8 mouse cellular contexts compared by ENCODE assay signal in genomic region chr2:103445776-103446175, GRCm38 (mm10). TPM values are rescaled to one million over a fixed set of nuclear protein-coding genes. Genes with fewer than 3 reads are reported as not detected.
DNase-seq lines count a peak whose midpoint lies in the region; ATAC-seq and TF ChIP-seq lines count a peak whose summit lies in the region.
"Had no signal": no experiment of that assay in that cellular context is flagged by ENCODE, and none has a peak within 500 bp of the region (broad histone marks: within the 10 kb centered on the region; RNA-seq: fewer than 3 reads in every experiment).

No protein-coding gene starts in this region.

- peak; percentile 69 for DNase-seq in kidney, adult 2 months
- DNase-seq in MN1 (ENCODE audit: low spot score): peak; percentile 52
- DNase-seq in cerebellum, adult 8-10 months: peak; percentile 32
- DNase-seq in heart, postnatal 14 days: peak; percentile 16 to 48
- no peak for DNase-seq in liver, embryonic 11.5 days (ENCODE audit: low spot score)
- DNase-seq in retina, postnatal 1 day: peak; percentile 70

- no peaks in the 10 kb centered on the region for H3K27me3 ChIP-seq in kidney, adult 2 months (replicated peaks; ENCODE audit: control insufficient read depth, insufficient read depth, low read length)
- H3K27me3 ChIP-seq in kidney, embryonic 15.5 days: peaks cover 8% of the 10 kb centered on the region; the same call in 1 of the 2 replicates
- H3K27me3 ChIP-seq in liver, embryonic 11.5 days (replicated peaks; ENCODE audit: control insufficient read depth, insufficient read depth, low read length): no peaks in the 10 kb centered on the region; the same call in 1 of the 2 replicates
- H3K27me3 ChIP-seq: midbrain, embryonic 12.5 days had no signal

- H3K4me1 ChIP-seq in kidney, adult 2 months (ENCODE audit: control insufficient read depth, insufficient read depth, low read length): no peaks in the 10 kb centered on the region
- H3K4me1 ChIP-seq in kidney, embryonic 15.5 days: peaks cover 7% of the 10 kb centered on the region; the same call in 1 of the 2 replicates
- no peaks in the 10 kb centered on the region for H3K4me1 ChIP-seq in liver, embryonic 11.5 days (replicated peaks; ENCODE audit: control insufficient read depth, insufficient read depth, low read length)
- H3K4me1 ChIP-seq: midbrain, embryonic 12.5 days had no signal

- H3K4me2 ChIP-seq in kidney, embryonic 15.5 days: no peak overlapping the region
- H3K4me2 ChIP-seq in liver, embryonic 11.5 days: no peak overlapping the region
- H3K4me2 ChIP-seq: midbrain, embryonic 12.5 days had no signal

- WGBS in kidney, adult 2 months: 61% methylated on average over 6 of the region's 6 CpGs
- 69% methylated on average over 6 of the region's 6 CpGs for whole genome bisulfite sequencing in kidney, embryonic 15.5 days
- 46% methylated on average over 6 of the region's 6 CpGs for WGBS in liver, embryonic 11.5 days

- TF ChIP-seq CTCF in kidney, adult 2 months (conservative IDR thresholded peaks at IDR 0.05; ENCODE audit: insufficient read depth, insufficient read length, low read depth, low read length): peak; percentile 80

- no peak for TF ChIP-seq POLR2A in kidney, adult 2 months (IDR thresholded peaks at IDR 0.05; ENCODE audit: low read depth, low read length)

- H3K27ac ChIP-seq in kidney, adult 2 months (ENCODE audit: insufficient read depth, low read depth, low read length): no peak overlapping the region
- H3K27ac ChIP-seq in kidney, embryonic 15.5 days: no peak overlapping the region
- H3K27ac ChIP-seq in liver, embryonic 11.5 days (ENCODE audit: low read depth, low read length): no peak overlapping the region
- H3K27ac ChIP-seq: midbrain, embryonic 12.5 days had no signal

- H3K36me3 ChIP-seq in kidney, adult 2 months (ENCODE audit: control insufficient read depth, insufficient read depth, low read length): no peaks in the 10 kb centered on the region
- no peaks in the 10 kb centered on the region for H3K36me3 ChIP-seq in kidney, embryonic 15.5 days
- no peaks in the 10 kb centered on the region for H3K36me3 ChIP-seq in liver, embryonic 11.5 days (ENCODE audit: control insufficient read depth, insufficient read depth, low read length)
- H3K36me3 ChIP-seq: midbrain, embryonic 12.5 days had no signal

- H3K4me3 ChIP-seq in kidney, adult 2 months (ENCODE audit: insufficient read depth, low read depth, low read length): no peak overlapping the region
- no peak overlapping the region for H3K4me3 ChIP-seq in kidney, embryonic 15.5 days (replicated peaks)
- H3K4me3 ChIP-seq in liver, embryonic 11.5 days (ENCODE audit: low read depth, low read length): no peak overlapping the region
- H3K4me3 ChIP-seq: midbrain, embryonic 12.5 days had no signal

- no peak overlapping the region for H3K9ac ChIP-seq in kidney, embryonic 15.5 days
- no peak overlapping the region for H3K9ac ChIP-seq in liver, embryonic 11.5 days (ENCODE audit: low read depth, low read length)
- H3K9ac ChIP-seq: midbrain, embryonic 12.5 days had no signal

- intact Hi-C loops in heart, postnatal 14 days (cut with DNase I): no loop called here

- ATAC-seq in kidney, embryonic 15.5 days (replicated peaks; ENCODE audit: low FRiP score): no peak
- 0 out of 2 replicates have a peak, but pooled peaks have one; percentile 26 for ATAC-seq in liver, embryonic 11.5 days (replicated peaks; ENCODE audit: low FRiP score)

- no peaks in the 10 kb centered on the region for H3K9me3 ChIP-seq in kidney, embryonic 15.5 days (replicated peaks)
- no peaks in the 10 kb centered on the region for H3K9me3 ChIP-seq in liver, embryonic 11.5 days (ENCODE audit: control insufficient read depth, low read length)
- H3K9me3 ChIP-seq: midbrain, embryonic 12.5 days had no signal

RNA-seq across cellular contexts. Expression of gene Elf5, which starts 34.3 kb away (rescaled TPM):
- polyA plus RNA-seq in kidney, adult 2 months (2012; rRNA removed): 7.8 and 10.5 TPM in 2 replicates
- polyA plus RNA-seq in kidney, embryonic 15.5 days (2015; fragmentation: Nextera tagmentation; extraction: Ambion mirVana): 1.5 and 2.8 TPM in 2 replicates
- not detected for total RNA-seq in heart, postnatal 14 days (2021)
- not detected in 2 replicates for polyA plus RNA-seq in liver, embryonic 11.5 days (2014; fragmentation: Nextera tagmentation; extraction: Ambion mirVana)

RNA-seq across cellular contexts. Expression of gene Cat, which starts 39.2 kb away (rescaled TPM):
- polyA plus RNA-seq in kidney, adult 2 months (2012; rRNA removed): 522 and 607 TPM in 2 replicates
- 89.3 and 99.4 TPM in 2 replicates for polyA plus RNA-seq in kidney, embryonic 15.5 days (2015; fragmentation: Nextera tagmentation; extraction: Ambion mirVana)
- total RNA-seq in heart, postnatal 14 days (2021): 100 to 1,000 TPM; 191 to 200 TPM
- polyA plus RNA-seq in liver, embryonic 11.5 days (2014; fragmentation: Nextera tagmentation; extraction: Ambion mirVana): 145 and 166 TPM in 2 replicates
